Mouse (Mus musculus): ENCODE results near the gene Olfr93. TPM values are rescaled to one million over a fixed set of nuclear protein-coding genes. Genes with fewer than 3 reads are reported as not detected.
"Not testable (repeated sequence)": the region's sequence is repeated elsewhere in the genome, so short reads cannot be mapped to it uniquely, and the experiment has no call there.

Gene Olfr93
- not detected for total RNA-seq (2021)
- long read RNA-seq, experiment 1, result 0 reads
- long read RNA-seq, experiment 2, result 0 reads

DNA sequence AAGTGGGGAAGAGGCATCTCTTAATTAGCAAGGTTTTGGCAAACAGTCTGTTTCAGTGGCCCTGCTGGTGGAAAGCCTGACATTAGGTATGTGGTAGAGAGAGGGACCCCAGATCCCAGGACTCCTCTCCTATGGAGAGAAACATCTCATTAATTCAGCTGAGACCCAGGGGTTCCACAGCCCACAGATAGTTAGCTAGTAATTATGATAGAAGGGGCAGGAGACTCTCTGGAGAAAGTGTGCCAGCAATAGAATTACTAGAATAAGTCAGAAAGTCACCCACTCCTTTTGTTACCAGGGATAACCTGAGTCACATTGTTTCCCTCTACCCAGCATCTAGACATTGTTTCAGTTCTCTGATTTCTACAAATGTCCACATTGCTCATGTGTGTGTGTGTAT is at the start of gene Olfr93:
Gene Olfr93, minus strand, starts transcription at position 101 of the 400 bp plus-strand sequence.
- intact Hi-C loops (cut with DNase I; ENCODE audit: low total_unique reads), result no loop called here
- DNase-seq, result no peak

DNA sequence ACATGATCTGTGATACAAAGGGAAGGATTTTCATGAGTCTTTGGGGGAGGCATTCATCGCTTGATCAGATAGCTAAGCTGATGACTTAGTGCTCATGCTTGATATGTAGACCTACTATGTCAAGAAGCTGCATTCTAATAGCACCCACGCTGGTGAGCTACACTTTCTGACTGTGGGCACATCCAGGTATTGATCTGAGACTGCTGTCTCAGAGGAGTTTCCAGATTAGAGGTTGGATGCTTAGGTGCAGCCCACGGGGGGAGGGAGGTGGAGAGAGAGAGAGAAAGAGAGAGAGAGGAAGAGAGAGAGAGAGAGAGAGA is 42.6 kb upstream of the Olfr93 start:
- intact Hi-C loops (cut with DNase I; ENCODE audit: low total_unique reads), result loop anchor here (5.0 kb wide), 1 partner anchor 117 kb away; the partner anchor contains the start of gene Olfr90
- DNase-seq, result no peak

DNA sequence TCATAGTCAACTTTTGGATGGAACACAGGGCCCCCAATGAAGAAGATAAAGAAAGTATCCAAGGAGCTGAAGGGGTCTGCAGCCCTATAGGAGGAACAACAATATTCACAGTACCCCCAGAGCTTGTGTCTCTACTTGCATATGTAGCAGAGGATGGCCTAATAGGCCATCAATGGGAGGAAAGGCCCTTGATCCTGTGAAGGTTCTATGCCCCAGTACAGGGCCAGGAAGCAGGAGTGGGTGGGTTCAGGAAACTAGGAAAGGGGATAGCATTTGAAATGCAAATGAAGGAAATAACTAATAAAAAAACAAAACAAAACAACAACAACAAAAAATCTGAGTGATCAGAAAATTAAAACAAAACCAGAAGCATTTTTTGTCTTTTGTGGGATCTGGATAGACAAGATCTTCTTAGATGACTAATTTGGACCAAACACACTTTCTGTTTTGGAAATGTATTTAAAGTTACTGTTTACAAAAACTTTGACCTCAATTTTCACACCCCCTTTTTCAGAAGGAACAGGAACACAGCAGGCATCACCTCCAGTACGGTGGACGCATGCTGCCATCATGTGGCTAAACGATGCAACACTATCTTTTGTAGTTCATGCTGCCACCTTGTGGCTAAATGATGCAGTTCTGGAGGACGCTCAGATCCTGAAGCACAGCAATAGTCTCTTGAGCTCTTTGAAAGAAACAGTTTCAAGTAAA is 42.1 kb upstream of the Olfr93 start:
- DNase-seq, result peak; percentile 65
- intact Hi-C loops (cut with DNase I; ENCODE audit: low total_unique reads), result loop anchor here (5.0 kb wide), 1 partner anchor 116 kb away; the partner anchor contains the start of gene Olfr90

DNA sequence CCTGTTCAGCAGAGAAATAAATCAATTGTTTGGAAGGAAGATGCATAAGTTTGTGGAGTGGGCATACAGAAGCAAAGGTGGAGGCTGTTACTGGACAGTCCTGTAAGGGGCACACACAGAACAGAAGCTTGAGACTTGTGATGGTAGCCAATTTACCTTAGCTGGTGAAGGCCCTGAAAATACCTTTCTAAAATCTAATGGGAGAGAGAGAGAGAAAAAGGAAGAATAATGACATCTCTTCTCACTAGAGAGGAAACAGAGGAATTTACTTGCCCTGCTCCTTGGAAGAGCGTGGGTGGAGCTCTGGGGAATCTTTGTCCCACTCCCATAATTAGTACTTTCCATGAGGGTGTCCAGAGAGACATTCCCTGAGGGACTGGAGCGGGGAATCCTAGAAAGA is 39.6 kb upstream of the Olfr93 start, which contains the start of gene Olfr94:
Gene Olfr94, minus strand, starts transcription at position 101 of the 400 bp plus-strand sequence.
- intact Hi-C loops (cut with DNase I; ENCODE audit: low total_unique reads), result loop anchor here (5.0 kb wide), 1 partner anchor 114 kb away; the partner anchor contains the start of gene Olfr90
- no peak for DNase-seq

DNA sequence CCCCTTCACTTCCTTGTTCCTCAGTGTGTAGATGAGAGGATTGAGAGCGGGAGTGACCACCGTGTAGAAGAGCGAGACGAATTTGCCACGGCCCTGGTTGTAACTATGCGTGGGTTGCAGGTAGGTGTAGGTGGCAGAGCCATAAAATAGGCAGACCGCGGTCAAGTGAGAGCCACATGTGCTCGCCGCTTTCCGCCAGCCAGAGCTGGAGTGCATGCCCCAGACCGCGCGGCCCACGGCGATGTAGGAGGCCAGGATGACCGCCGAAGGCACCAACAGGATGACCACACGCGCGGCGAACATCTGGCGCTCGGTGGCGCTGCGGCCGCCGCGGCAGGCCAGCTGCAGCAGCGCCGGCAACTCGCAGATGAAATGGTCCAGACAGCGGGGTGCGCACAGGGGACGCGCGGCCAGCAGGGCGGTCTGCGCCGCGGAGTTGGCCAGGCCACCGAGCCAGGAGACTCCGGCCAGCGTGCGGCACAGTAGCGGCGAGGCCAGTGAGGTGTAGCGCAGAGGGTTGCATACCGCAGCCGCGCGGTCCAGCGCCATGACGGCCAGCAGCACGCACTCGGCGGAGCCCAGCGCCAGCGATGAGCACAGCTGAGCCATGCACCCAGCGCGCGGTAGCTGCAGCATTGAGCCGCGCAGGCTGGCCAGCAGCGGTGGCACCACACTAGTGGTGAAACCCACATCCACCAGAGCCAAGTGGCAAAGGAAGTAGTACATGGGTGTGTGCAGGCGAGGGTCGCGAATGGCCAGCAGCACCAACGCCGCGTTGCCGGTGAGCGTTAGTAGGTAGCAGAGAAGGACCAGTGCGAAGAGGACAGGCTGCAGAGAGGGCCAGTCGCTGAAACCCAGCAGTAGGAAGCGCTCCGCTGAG is 35.8 kb upstream of the Olfr93 start:
- peak; percentile 12 for DNase-seq

DNA sequence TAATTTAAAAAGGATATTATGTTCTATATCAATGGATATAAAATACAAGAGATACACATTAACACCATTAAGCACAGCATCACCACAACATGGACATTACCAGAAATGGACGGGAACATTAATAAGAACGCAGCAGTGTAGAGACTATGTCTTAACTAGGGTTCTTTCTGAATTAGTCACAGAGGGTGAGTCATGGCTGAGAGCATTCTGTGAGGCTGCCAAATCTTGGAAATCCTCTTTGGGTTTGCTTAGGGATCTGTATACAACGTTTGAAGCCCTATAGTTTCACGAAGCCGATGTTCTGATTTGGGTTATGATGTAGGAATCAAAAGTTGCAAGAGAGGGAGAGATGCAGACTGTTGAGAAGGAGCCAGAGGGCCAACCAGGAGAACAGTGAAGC is 33.5 kb upstream of the Olfr93 start:
- intact Hi-C loops (cut with DNase I; ENCODE audit: low total_unique reads), result no loop called here
- no peak for DNase-seq

More for the DNA sequence above, 35.8 kb upstream of the Olfr93 start:
- intact Hi-C loops (cut with DNase I; ENCODE audit: low total_unique reads), result no loop called here

DNA sequence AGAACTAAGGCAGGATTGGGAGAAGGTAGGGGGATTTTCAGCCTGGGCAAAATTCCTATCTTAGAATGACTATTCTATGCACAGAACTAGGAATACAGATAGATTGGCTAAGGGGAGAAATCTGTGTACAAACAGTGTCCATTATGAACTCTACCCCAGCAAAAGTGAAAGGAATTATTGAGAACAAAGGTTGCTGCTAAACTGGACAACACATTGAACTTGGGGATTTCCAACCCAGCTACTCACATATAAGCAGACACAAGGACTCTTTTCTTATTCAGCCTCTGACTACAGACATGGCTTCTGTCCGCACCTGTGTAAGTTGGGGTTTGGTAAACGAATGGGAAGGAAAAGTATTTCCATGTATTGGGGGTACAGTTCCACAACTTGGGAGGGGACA is 32.4 kb upstream of the Olfr93 start, which contains the start of gene Ubd:
Gene Ubd, plus strand, starts transcription at position 237 of the 400 bp plus-strand sequence.
- DNase-seq, result no peak
- intact Hi-C loops (cut with DNase I; ENCODE audit: low total_unique reads), result no loop called here

DNA sequence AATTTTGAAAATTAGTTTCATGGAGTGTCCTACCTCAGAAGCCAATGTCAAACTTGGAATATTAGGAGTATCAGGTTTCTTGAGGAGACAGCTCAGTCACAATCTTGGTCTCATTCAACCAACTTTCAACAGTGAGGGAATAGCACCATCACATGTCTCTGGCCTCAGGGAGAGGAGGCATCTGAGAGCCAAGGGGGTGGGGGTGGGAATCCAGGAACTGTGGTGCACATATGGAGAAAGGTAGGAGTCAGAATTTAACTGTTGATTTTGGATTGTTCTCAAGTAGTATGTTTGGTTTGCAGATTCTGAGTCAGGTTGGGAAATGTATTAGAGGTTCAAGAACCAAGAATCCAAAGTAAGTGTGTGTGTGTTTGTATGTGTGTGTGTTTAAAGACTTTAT is 31.7 kb upstream of the Olfr93 start:
- intact Hi-C loops (cut with DNase I; ENCODE audit: low total_unique reads), result no loop called here
- no peak for DNase-seq

DNA sequence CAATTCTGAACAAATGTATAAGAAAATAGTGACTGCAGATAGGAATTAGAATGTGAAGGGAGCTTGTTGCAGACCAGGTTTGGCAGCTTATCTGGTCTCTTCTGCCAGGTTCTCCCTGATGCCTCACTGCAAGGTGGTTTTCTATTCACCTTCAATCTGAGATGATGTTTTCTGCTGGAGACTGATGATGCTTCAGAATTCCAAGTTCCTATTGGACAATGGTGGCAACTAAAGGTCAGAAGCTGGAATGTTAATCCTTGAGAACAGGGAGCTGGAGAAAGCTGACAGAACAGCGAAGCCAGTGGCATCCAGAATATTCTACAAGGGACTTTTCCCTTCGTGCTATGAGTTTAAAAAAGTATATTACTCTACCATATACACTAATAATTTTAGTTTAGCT is 29.4 kb upstream of the Olfr93 start:
- intact Hi-C loops (cut with DNase I; ENCODE audit: low total_unique reads), result no loop called here
- DNase-seq, result no peak

DNA sequence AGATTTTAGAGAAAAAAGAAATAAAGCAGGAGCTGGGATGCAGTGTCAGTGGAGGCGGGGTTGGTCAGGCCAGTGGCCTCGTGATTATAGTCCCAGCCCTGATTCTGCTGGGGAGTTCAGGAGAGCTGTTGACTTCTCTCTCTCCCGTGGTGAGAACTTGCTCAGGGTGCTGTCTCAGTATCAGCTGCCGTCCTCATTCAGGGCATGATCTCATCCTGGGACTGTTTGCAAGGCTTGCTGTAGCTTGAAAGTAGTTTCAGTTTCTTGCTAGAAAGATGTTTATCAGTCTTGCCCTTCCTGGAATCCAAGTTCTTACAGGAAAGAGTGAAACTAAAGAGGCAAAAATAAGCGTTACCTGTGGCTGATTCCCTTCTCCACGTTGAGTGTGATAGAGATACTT is 24.2 kb upstream of the Olfr93 start:
- intact Hi-C loops (cut with DNase I; ENCODE audit: low total_unique reads), result no loop called here
- no peak for DNase-seq

DNA sequence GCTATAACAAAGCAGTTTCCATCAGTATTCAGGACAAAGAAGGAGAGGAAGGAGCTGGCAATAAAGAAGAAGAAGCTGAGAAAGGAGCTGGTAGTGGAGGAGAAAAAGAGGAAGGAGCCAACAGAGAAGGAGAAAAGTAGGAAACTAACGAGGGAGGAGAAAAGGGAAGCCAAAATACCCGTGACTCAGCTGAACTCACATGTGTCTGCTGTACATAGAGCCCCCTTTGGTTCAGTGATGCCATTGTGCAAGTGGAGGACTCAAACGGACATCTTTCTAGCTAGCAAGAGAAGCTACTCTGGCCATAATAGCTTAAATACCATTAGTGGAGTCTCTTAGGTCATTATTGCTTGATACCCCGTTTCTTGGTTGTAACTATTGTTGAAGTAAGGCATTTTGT is 29.9 kb downstream of the Olfr93 start:
- intact Hi-C loops (cut with DNase I; ENCODE audit: low total_unique reads); DNase-seq: not testable (repeated sequence)

DNA sequence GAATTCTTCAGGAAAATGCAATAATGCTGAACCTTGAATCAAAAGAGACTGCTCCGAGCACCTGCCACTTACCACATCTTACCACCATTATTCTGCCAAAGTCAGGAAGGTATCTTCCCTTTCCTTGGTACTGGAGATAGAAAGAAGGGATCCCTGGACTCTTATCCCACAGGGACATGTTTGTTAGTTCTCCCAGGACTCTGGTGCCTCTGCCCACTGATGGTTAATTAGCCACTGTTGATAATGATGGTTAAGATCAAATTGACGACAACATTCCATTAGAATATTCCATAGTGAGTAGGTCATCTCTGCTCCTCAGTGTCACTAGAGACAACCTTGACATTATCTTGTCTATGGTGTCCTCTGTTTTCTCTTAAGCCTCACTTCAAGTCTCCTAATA is 41.3 kb downstream of the Olfr93 start, which contains the start of gene Olfr92:
Gene Olfr92, minus strand, starts transcription at position 101 of the 400 bp plus-strand sequence.
- DNase-seq, result no peak
- intact Hi-C loops (cut with DNase I; ENCODE audit: low total_unique reads), result no loop called here

DNA sequence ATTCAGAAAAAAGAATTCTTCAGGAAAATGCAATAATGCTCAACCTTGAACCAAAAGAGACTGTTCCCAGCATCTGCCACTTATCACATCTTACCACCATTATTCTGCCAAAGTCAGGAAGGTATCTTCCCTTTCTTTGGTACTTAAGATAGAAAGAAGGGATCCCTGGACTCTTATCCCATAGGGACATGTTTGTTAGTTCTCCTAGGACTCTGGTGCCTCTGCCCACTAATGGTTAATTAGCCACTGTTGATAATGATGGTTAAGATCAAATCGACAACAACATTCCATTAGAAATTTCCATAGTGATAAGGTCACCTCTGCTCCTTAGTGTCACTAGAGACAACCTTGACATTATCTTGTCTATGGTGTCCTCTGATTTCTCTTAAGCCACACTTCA is 63.1 kb downstream of the Olfr93 start, which contains the start of gene Olfr91:
Gene Olfr91, minus strand, starts transcription at position 101 of the 400 bp plus-strand sequence.
- DNase-seq, result no peak
- intact Hi-C loops (cut with DNase I; ENCODE audit: low total_unique reads), result no loop called here

DNA sequence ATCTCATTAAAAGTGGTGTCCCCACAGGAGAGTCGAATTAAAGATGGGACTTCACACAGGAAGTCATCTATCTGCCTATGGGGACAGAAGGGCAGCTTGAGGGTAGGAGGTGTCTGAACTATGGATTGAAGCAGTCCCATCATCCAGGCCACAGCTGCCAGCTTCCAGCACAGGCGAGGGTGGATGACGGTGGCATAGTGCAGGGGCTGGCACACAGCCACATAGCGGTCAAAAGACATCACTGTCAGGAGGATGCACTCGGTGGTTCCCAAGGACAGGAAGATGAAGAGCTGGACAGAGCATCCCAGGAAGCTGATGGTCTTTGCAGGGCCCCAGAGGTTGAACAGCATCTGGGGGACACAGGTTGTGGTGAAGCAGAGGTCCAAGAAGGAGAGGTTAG is 68.0 kb downstream of the Olfr93 start:
- DNase-seq, result no peak
- intact Hi-C loops (cut with DNase I; ENCODE audit: low total_unique reads), result no loop called here

DNA sequence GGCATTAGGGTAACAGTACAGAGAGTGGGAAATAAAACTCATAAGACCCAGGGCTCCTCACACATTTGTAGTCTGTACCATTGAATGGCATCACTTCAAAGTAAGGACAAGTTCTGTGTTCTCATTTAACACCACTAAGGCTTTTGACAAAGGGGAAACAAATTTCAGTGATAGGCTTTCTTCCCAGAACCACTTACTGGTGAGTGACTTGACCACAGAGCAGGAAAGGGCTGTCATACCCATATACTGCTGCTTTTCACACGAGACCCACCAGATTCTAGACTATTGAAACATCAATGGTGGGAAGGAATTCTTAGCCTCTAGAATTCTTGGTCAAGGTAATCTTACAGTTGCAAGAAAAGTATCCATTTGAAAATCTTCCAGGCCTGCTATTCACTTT is 69.1 kb downstream of the Olfr93 start:
- intact Hi-C loops (cut with DNase I; ENCODE audit: low total_unique reads), result no loop called here
- no peak for DNase-seq

Other genes starting within 250 kb of the Olfr93 start
- gene Rnf39, start 218.6 kb downstream of the Olfr93 start, total RNA-seq (2021), result not detected
- gene Ppp1r11, start 209.8 kb downstream of the Olfr93 start, total RNA-seq (2021), result 10 to 100 TPM; 63.5 to 67.7 TPM
- 10 to 100 TPM; 15.6 to 17.3 TPM for gene Znrd1, start 202.9 kb downstream of the Olfr93 start, total RNA-seq (2021)
- gene Znrd1as, start 202.9 kb downstream of the Olfr93 start, total RNA-seq (2021), result 10 to 100 TPM in 1 of 2 experiments, 1 to 10 TPM in 1; 9.3 to 11.4 TPM
- under 1 TPM in 1 of 2 experiments, not detected in 1; 0.25 TPM for gene 2410137M14Rik, start 180.3 kb downstream of the Olfr93 start, total RNA-seq (2021)
- not detected for gene H2-M5, start 172.0 kb downstream of the Olfr93 start, total RNA-seq (2021)
- 1 to 10 TPM in 1 of 2 experiments, under 1 TPM in 1; 0.74 to 1.5 TPM for gene Zfp57, start 160.3 kb downstream of the Olfr93 start, total RNA-seq (2021)
- not detected for gene Mog, start 138.1 kb downstream of the Olfr93 start, total RNA-seq (2021)
- gene Gabbr1, start 115.5 kb downstream of the Olfr93 start, total RNA-seq (2021), result 10 to 100 TPM in 1 of 2 experiments, 1 to 10 TPM in 1; 9.8 to 10.3 TPM
- not detected for gene Olfr90, start 73.0 kb downstream of the Olfr93 start, total RNA-seq (2021)
- not detected for gene Olfr91, start 63.2 kb downstream of the Olfr93 start, total RNA-seq (2021)
- gene Olfr92, start 41.4 kb downstream of the Olfr93 start, total RNA-seq (2021), result not detected
- gene Ubd, start 32.4 kb upstream of the Olfr93 start, total RNA-seq (2021), result not detected
- gene Olfr94, start 39.5 kb upstream of the Olfr93 start, total RNA-seq (2021), result not detected
- gene Olfr95, start 51.6 kb upstream of the Olfr93 start, total RNA-seq (2021), result not detected
- not detected for gene Olfr96, start 58.7 kb upstream of the Olfr93 start, total RNA-seq (2021)
- not detected for gene Olfr97, start 75.8 kb upstream of the Olfr93 start, total RNA-seq (2021)
- gene Olfr98, start 102.3 kb upstream of the Olfr93 start, total RNA-seq (2021), result not detected
- 1 to 10 TPM; 1.3 to 1.6 TPM for gene H2-M3, start 108.7 kb upstream of the Olfr93 start, total RNA-seq (2021)
- not detected for gene Olfr99, start 122.0 kb upstream of the Olfr93 start, total RNA-seq (2021)
- gene Olfr101, start 142.8 kb upstream of the Olfr93 start, total RNA-seq (2021), result not detected
- not detected for gene Olfr102, start 155.6 kb upstream of the Olfr93 start, total RNA-seq (2021)
- not detected for gene Olfr103, start 178.2 kb upstream of the Olfr93 start, total RNA-seq (2021)
- gene Olfr104-ps, start 198.1 kb upstream of the Olfr93 start, total RNA-seq (2021), result not detected
- gene Olfr105-ps, start 217.5 kb upstream of the Olfr93 start, total RNA-seq (2021), result not detected
- gene Olfr106-ps, start 228.9 kb upstream of the Olfr93 start, total RNA-seq (2021), result not detected
- not detected for gene Olfr107, start 237.7 kb upstream of the Olfr93 start, total RNA-seq (2021)